Mouse (Mus musculus) hindbrain, postnatal 0 days (tissue): ENCODE measurements around the gene Zfp931. TPM values are rescaled to one million over a fixed set of nuclear protein-coding genes. Genes with fewer than 3 reads are reported as not detected.
"Not testable (repeated sequence)": the region's sequence is repeated elsewhere in the genome, so short reads cannot be mapped to it uniquely, and the experiment has no call there.

Source experiments
- ATAC-seq: fragments of 200-750 bp; cut with Nextera tagmentation; 2 replicates; pipeline ENCODE4 v1.8.0; 2017; ENCODE audit warnings: mild to moderate bottlenecking, moderate TSS enrichment, moderate library complexity
- DNase-seq: peaks from one replicate; pipeline ENCODE4 v3.0.0-alpha.2; 2015; ENCODE audit warnings: low spot score
- H3K27ac ChIP-seq: fragments of 300-500 bp; sonication (generic); 2 replicates; pipeline ENCODE4 v1.5.1; 2014; ENCODE audit warnings: mild to moderate bottlenecking
- H3K27me3 ChIP-seq: fragments of 300-500 bp; sonication (generic); 2 replicates; pipeline ENCODE4 v1.6.1; 2014; ENCODE audit warnings: low read length, mixed read lengths; ENCODE audit not compliant: insufficient read depth
- H3K36me3 ChIP-seq: fragments of 300-500 bp; sonication (generic); 2 replicates; pipeline ENCODE4 v1.6.1; 2014; ENCODE audit warnings: low read length, mixed read lengths; ENCODE audit not compliant: insufficient read depth
- H3K4me1 ChIP-seq: fragments of 300-500 bp; sonication (generic); 2 replicates; pipeline ENCODE4 v1.6.1; 2014; ENCODE audit warnings: antibody characterized with exemption, low read length, mixed read lengths; ENCODE audit not compliant: insufficient read depth
- H3K4me2 ChIP-seq: fragments of 300-500 bp; sonication (generic); 2 replicates; pipeline ENCODE4 v1.6.1; 2014; ENCODE audit warnings: low read depth, mild to moderate bottlenecking, low read length, moderate library complexity, mixed read lengths
- H3K4me3 ChIP-seq: fragments of 300-500 bp; sonication (generic); 2 replicates; pipeline ENCODE4 v1.5.1; 2014; ENCODE audit warnings: low read length
- H3K9ac ChIP-seq: fragments of 300-500 bp; sonication (generic); replicated peaks from 2 replicates; pipeline ENCODE4 v1.6.1; 2014; ENCODE audit warnings: mild to moderate bottlenecking, low read length, moderate library complexity, mixed read lengths
- H3K9me3 ChIP-seq: fragments of 300-500 bp; sonication (generic); 2 replicates; pipeline ENCODE4 v1.6.1; 2016; ENCODE audit warnings: low read length, mixed read lengths
- CTCF ChIP-seq: IDR thresholded peaks from 2 replicates; pipeline ENCODE4 v1.5.1; 2016; ENCODE audit warnings: antibody characterized with exemption, control low read depth, low read depth
- WGBS: fragments of 180-500 bp; shearing (Covaris S2); extraction: QIAGEN DNeasy Blood & Tissue Kit; methylation state at CpG from one replicate; pipeline ENCODE4 v1.1.7; 2014; 5-methylcytosine and 5-hydroxymethylcytosine counted together
- polyA plus RNA-seq: library from polyadenylated mRNA; unstranded; fragments of >200 nt; fragmentation: Nextera tagmentation; extraction: Ambion mirVana; gene quantifications from 2 replicates; pipeline ENCODE4 v1.2.1, GENCODE M21; 2015
- total RNA-seq: library from RNA; depleted of rRNA; stranded (reverse); fragments of >200 nt; gene quantifications from 2 replicates; pipeline ENCODE4 v1.2.3, GENCODE M21; 2014; rRNA removed

Zfp931 gene
- 12.4 and 13.6 TPM in 2 replicates for total RNA-seq
- polyA plus RNA-seq = 15.9 and 16.0 TPM in 2 replicates

DNA sequence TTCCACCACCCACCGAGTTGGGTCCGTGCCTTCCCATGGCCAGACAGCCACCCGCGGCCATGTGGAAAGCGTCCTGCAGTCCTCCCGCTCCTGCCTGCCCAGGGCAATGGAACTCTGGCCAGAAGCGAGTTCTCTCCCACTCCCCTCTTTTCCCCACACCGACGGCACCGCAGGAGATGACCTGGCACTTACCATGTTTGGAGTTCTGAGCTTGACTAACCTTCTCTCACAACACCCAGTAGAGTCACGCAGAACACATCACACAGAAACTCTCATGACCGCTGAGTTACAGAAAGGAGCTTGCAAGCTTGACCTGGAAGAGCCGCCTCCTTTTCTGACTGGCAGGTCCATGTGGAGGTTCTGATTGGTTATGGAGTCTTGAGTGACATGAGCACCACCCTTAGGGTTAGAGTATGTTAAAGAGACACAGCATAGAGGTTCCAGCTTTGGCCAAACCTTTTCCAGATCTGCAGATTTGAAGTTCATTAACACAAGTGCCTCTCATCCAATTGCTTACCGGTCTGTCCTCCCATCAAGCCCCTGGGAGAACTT is at the start of gene Zfp931:
Gene Zfp931 (minus strand): TSS at position 311 of the 552 bp plus-strand sequence.
- H3K27me3 ChIP-seq, ATAC-seq, DNase-seq, H3K4me1 ChIP-seq, H3K9me3 ChIP-seq, H3K36me3 ChIP-seq, H3K27ac ChIP-seq, H3K9ac ChIP-seq: not testable (repeated sequence)
- 20% methylated on average over 1 of the region's 14 CpGs for WGBS
- peak within 1 kb of the TSS; percentile 37 for H3K4me3 ChIP-seq
- peak within 1 kb of the TSS; percentile 46; the same call in 1 of the 2 replicates for H3K4me2 ChIP-seq

DNA sequence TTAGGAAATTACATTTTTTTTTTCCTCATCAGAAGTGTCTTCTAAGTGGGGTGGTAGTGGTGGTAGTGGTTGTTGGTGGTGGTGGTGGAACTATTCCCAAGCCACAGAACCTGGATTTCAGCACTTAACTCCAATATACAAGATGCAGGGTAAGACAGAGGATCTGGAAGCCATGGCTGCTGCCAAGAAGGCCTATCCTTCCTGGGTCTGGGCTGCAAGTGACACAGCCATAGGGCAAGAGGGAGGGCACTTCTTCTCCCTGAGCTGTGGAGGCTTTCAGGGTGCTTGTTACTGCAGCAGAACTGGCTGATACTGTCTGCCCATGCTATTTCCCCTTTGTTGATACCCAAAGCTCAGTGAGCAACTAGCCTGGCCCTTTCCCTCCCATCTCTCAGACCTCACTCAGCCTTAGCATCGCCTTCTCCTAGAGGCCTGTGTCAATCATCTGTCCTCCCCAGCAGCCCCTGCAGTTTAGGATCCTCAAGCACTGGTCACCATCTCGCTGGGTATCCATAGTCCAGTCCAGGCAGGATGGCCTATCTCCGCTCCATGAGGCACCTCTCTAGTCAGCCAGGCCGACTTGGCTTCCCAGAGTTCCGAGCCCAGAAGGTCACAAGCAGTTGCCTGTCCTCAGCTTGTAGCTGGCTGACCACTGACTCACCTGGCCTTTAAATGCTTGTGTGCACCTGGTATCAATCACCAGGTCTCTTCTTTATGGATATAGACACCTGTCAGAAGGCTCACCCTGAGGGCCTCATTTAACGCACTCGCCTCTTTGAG is 48.0 kb upstream of the Zfp931 start:
- Histone ChIP-seq H3K9me3 (no peaks in the 10 kb centered on the region), H3K4me2 (no peak overlapping the region), H3K36me3 (no peaks in the 10 kb centered on the region), H3K9ac (no peak overlapping the region), H3K4me1 (no peaks in the 10 kb centered on the region), H3K4me3 (no peak overlapping the region), H3K27me3 (no peaks in the 10 kb centered on the region), H3K27ac (no peak overlapping the region)
- DNase-seq (no peak), ATAC-seq (no peak)
- WGBS = 93% methylated on average over 7 of the region's 7 CpGs
- TF ChIP-seq CTCF = no peak

DNA sequence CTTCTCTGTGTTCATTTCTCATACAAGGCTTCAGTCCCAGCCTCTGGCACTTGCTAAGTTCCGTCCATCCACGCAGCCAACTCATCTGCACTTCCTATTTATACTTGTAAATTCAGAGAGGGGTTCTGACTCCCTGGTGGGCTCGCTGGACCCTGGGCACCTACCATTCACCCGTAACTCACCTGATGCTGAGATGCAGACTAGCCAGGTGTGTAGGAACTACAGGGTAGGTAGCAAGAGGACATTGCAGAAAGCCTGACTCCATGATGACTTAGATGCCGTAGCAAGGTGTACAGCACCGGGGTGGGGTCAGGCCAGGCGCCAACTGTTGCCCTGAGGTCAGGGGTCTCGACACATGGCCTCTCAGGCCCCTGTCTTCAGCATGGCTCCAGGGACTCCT is 47.2 kb upstream of the Zfp931 start:
- ATAC-seq = no peak
- no peaks in the 10 kb centered on the region for H3K9me3 ChIP-seq

DNA sequence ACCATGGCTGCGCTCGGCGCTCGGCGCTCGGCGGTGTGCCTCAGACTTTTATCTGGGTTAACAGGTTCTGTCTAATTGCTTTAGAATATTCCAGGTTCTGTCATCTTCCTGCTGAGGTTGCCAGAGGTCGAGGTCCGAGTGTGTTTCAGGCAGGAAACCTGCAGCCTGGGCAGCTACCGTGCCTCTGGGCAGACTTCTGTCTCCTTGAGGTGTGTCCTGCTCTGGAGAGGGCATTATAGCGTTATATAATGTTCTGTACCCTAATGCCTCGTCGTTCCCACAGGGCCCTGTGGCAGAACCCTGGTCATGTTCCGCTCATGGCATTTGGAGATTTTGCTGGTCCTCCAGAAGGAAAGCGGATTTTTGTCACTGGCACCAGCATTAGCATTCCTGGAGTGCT is 45.2 kb upstream of the Zfp931 start:
- Histone ChIP-seq H3K4me2 (no peak overlapping the region), H3K9me3 (no peaks in the 10 kb centered on the region), H3K27me3 (0 out of 2 replicates have a peak, but pooled peaks cover 6% of the 10 kb centered on the region), H3K4me3 (no peak overlapping the region), H3K27ac (no peak overlapping the region), H3K4me1 (peaks cover 6% of the 10 kb centered on the region; the same call in 1 of the 2 replicates), H3K36me3 (no peaks in the 10 kb centered on the region), H3K9ac (no peak overlapping the region)
- no peak for ATAC-seq
- TF ChIP-seq CTCF = no peak
- WGBS = 83% methylated on average over 15 of the region's 15 CpGs
- DNase-seq = no peak

More for the DNA sequence above, 47.2 kb upstream of the Zfp931 start:
- Histone ChIP-seq H3K36me3 (no peaks in the 10 kb centered on the region), H3K4me2 (no peak overlapping the region), H3K27me3 (no peaks in the 10 kb centered on the region), H3K9ac (no peak overlapping the region), H3K4me1 (no peaks in the 10 kb centered on the region), H3K27ac (no peak overlapping the region), H3K4me3 (no peak overlapping the region)
- DNase-seq = no peak
- 75% methylated on average over 8 of the region's 8 CpGs for WGBS
- no peak for TF ChIP-seq CTCF

DNA sequence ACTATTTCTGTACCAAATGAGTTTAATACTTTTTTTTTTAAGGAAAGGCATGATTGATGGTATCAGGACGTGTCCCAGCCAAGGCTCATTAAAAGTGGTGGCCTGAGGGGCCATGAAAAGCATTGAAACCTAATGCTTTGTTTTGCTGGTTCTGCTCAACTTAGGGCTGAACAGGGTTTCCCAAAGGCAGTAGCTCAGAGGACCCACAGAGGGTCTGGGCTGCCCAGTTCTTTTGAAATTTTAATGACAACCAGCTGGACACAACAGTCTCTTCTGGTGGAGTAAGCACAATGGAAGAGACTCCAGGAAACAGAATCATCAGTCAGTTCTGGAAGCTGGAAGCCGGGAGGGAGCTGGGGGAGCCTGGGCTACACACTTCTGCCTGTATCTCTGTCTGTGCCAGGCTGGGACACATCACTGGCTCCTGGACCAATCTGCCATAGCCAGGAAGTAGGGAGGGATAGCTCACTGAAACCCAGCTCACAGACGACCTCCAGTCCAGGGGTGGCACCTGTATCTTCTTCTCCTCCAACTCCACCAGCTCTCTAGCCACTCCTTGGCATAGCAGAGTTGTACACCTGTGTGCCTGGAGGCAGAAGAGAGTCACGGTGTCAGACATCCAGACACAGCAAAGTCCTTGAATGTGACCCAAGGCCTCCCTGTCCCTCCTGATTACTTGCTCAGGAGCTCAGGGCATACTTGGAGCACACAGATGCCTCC is 43.8 kb upstream of the Zfp931 start:
- Histone ChIP-seq H3K27ac (no peak overlapping the region), H3K9ac (no peak overlapping the region), H3K9me3 (no peaks in the 10 kb centered on the region), H3K4me3 (no peak overlapping the region), H3K4me2 (no peak overlapping the region), H3K4me1 (peaks cover 6% of the 10 kb centered on the region; the same call in 1 of the 2 replicates), H3K36me3 (no peaks in the 10 kb centered on the region), H3K27me3 (peaks cover 6% of the 10 kb centered on the region; the same call in 1 of the 2 replicates)
- no peak for TF ChIP-seq CTCF
- 35% methylated on average over 4 of the region's 4 CpGs for WGBS
- DNase-seq (no peak), ATAC-seq (no peak)

DNA sequence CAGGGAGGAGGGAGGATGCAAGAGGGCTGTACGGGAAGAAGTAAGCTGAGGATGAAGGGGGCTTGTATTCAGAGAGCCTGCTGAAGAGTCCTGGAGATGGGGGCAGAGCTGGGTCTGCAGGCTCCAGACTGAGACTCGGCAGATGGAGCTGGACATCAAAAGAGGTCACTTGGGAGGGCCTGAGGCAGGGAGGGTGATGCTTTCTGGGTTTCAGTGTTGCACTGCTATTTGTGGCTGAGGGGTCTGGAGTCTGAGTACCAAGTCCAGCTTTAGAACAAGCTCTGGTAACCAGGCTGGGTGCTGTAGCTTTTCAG is 43.1 kb upstream of the Zfp931 start:
- Histone ChIP-seq H3K9me3 (no peaks in the 10 kb centered on the region), H3K27ac (no peak overlapping the region), H3K4me3 (no peak overlapping the region), H3K4me2 (no peak overlapping the region), H3K27me3 (peaks cover 6% of the 10 kb centered on the region; the same call in 1 of the 2 replicates), H3K9ac (no peak overlapping the region), H3K4me1 (peaks cover 6% of the 10 kb centered on the region; the same call in 1 of the 2 replicates), H3K36me3 (no peaks in the 10 kb centered on the region)
- 44% methylated on average over 2 of the region's 2 CpGs for WGBS
- ATAC-seq (no peak), DNase-seq (no peak)
- no peak for TF ChIP-seq CTCF
